17 mouse cellular contexts compared by ENCODE assay signal in genomic region chr14:24148892-24149291, GRCm38 (mm10).
A peak's percentile ranks its signal among the peaks of the same experiment; 100 is the strongest.
DNase-seq lines count a peak whose midpoint lies in the region; ATAC-seq and TF ChIP-seq lines count a peak whose summit lies in the region.
"Had no signal": no experiment of that assay in that cellular context is flagged by ENCODE, and none has a peak within 500 bp of the region (broad histone marks: within the 10 kb centered on the region; RNA-seq: fewer than 3 reads in every experiment).

No protein-coding gene starts in this region.

- TF ChIP-seq EP300 in heart, postnatal 0 days (IDR thresholded peaks at IDR 0.05; ENCODE audit: low read depth) = no peak
- no peak for TF ChIP-seq EP300 in liver, embryonic 14.5 days (IDR thresholded peaks at IDR 0.05; ENCODE audit: low read depth)

- no peaks in the 10 kb centered on the region for H3K27me3 ChIP-seq in heart, postnatal 0 days (ENCODE audit: control insufficient read depth, insufficient read depth, low read length)
- H3K27me3 ChIP-seq in E14TG2a.4 (ENCODE audit: insufficient read depth, low read length) = no peaks in the 10 kb centered on the region
- no peaks in the 10 kb centered on the region for H3K27me3 ChIP-seq in liver, embryonic 14.5 days (ENCODE audit: control insufficient read depth, insufficient read depth, low read length)
- H3K27me3 ChIP-seq: hindbrain, embryonic 15.5 days; limb, embryonic 13.5 days; midbrain, embryonic 13.5 days had no signal

- no peak for DNase-seq in heart, postnatal 0 days (ENCODE audit: low spot score)
- DNase-seq in heart, adult 11 months = no peak
- peak; percentile 85 for DNase-seq in R1 (ENCODE audit: low read depth, low spot score)
- DNase-seq in liver, embryonic 14.5 days (ENCODE audit: low read depth in 3 of 3, low spot score in 3 of 3) = peak in 1 of 3 experiments; percentile 36
- no peak for DNase-seq in thymus, postnatal 0 days (ENCODE audit: low spot score)
- DNase-seq in gastrocnemius, adult 8-10 months (ENCODE audit: low spot score in 2 of 2) = no peak
- no peak for DNase-seq in cerebellum, postnatal 10 days
- DNase-seq: adrenal gland, postnatal 25 days; B cell, adult 2 months; cerebellum, postnatal 14 days; gastrocnemius, postnatal 25 days; lung, postnatal 14 days had no signal

- H3K4me3 ChIP-seq in heart, postnatal 0 days (ENCODE audit: low read depth, low read length) = no peak overlapping the region
- H3K4me3 ChIP-seq in E14TG2a.4 (replicated peaks; ENCODE audit: low read length) = peak overlapping the region; percentile 20; the same call in 1 of the 2 replicates
- no peak overlapping the region for H3K4me3 ChIP-seq in liver, embryonic 14.5 days (ENCODE audit: insufficient read depth in 1 of 2, low read depth in 2 of 2, low read length in 2 of 2)
- H3K4me3 ChIP-seq: hindbrain, embryonic 15.5 days; left cerebral cortex, adult 2 months; limb, embryonic 13.5 days; midbrain, embryonic 13.5 days had no signal

- H3K4me2 ChIP-seq in heart, postnatal 0 days (ENCODE audit: low read depth, low read length) = no peak overlapping the region
- no peak overlapping the region for H3K4me2 ChIP-seq in liver, embryonic 14.5 days (ENCODE audit: low read depth)
- H3K4me2 ChIP-seq: hindbrain, embryonic 15.5 days; limb, embryonic 13.5 days; midbrain, embryonic 13.5 days had no signal

- no peak overlapping the region for H3K9ac ChIP-seq in heart, postnatal 0 days (replicated peaks; ENCODE audit: low read depth, low read length)
- H3K9ac ChIP-seq in liver, embryonic 14.5 days (replicated peaks) = no peak overlapping the region
- H3K9ac ChIP-seq: hindbrain, embryonic 15.5 days; limb, embryonic 13.5 days; midbrain, embryonic 13.5 days had no signal

- peak; percentile 45 for TF ChIP-seq CTCF in heart, postnatal 0 days (IDR thresholded peaks at IDR 0.05; ENCODE audit: low read depth)
- no peak for TF ChIP-seq CTCF in E14TG2a.4 (conservative IDR thresholded peaks at IDR 0.05; ENCODE audit: low read length)
- TF ChIP-seq CTCF in liver, embryonic 14.5 days (IDR thresholded peaks at IDR 0.05; ENCODE audit: low read depth) = peak; percentile 80

- no peaks in the 10 kb centered on the region for H3K9me3 ChIP-seq in heart, postnatal 0 days (replicated peaks; ENCODE audit: control insufficient read depth, low read length)
- peaks cover 15% of the 10 kb centered on the region for H3K9me3 ChIP-seq in E14TG2a.4 (ENCODE audit: low read length)
- H3K9me3 ChIP-seq in liver, embryonic 14.5 days (ENCODE audit: control insufficient read depth, low read length) = no peaks in the 10 kb centered on the region
- H3K9me3 ChIP-seq: hindbrain, embryonic 15.5 days; limb, embryonic 13.5 days; midbrain, embryonic 13.5 days had no signal

- WGBS in heart, postnatal 0 days = 52% methylated on average over 2 of the region's 2 CpGs
- 68% methylated on average over 2 of the region's 2 CpGs for WGBS in liver, embryonic 14.5 days (ENCODE audit: insufficient replicate concordance)

- H3K4me1 ChIP-seq in heart, postnatal 0 days (ENCODE audit: control insufficient read depth, insufficient read depth) = 0 out of 2 replicates have a peak, but pooled peaks cover 3% of the 10 kb centered on the region
- peaks cover 69% of the 10 kb centered on the region for H3K4me1 ChIP-seq in E14TG2a.4 (replicated peaks; ENCODE audit: low read depth, low read length)
- H3K4me1 ChIP-seq in liver, embryonic 14.5 days (replicated peaks; ENCODE audit: control insufficient read depth in 2 of 2, insufficient read depth in 2 of 2, low read length in 1 of 2) = peaks cover 0 to 18% of the 10 kb centered on the region in 2 experiments; a peak in 2 of 4 replicates
- H3K4me1 ChIP-seq: limb, embryonic 13.5 days had no signal

- H3K36me3 ChIP-seq in heart, postnatal 0 days (replicated peaks; ENCODE audit: control insufficient read depth, insufficient read depth, low read length) = peaks cover 92% of the 10 kb centered on the region
- peaks cover 80% of the 10 kb centered on the region for H3K36me3 ChIP-seq in E14TG2a.4 (ENCODE audit: insufficient read depth, low read length)
- H3K36me3 ChIP-seq in liver, embryonic 14.5 days (replicated peaks; ENCODE audit: control insufficient read depth, insufficient read depth, low read depth) = no peaks in the 10 kb centered on the region

- no peak overlapping the region for H3K27ac ChIP-seq in heart, postnatal 0 days (ENCODE audit: low read depth)
- H3K27ac ChIP-seq in liver, embryonic 14.5 days = no peak overlapping the region
- H3K27ac ChIP-seq: hindbrain, embryonic 15.5 days; left cerebral cortex, adult 2 months; limb, embryonic 13.5 days; midbrain, embryonic 13.5 days had no signal

- ATAC-seq in heart, postnatal 0 days (ENCODE audit: insufficient read depth, low read depth) = peak; percentile 52; the same call in 1 of the 2 replicates
- ATAC-seq in liver, embryonic 14.5 days (ENCODE audit: insufficient read depth) = peak; percentile 84
- ATAC-seq: midbrain, embryonic 13.5 days had no signal
